Mouse (Mus musculus): ENCODE results near the gene Agrn. TPM values are rescaled to one million over a fixed set of nuclear protein-coding genes. Genes with fewer than 3 reads are reported as not detected.
"Not testable (repeated sequence)": the region's sequence is repeated elsewhere in the genome, so short reads cannot be mapped to it uniquely, and the experiment has no call there.

Agrn gene
- polyA plus RNA-seq, 1 experiment from 2014 or later, result 77.0 TPM

DNA sequence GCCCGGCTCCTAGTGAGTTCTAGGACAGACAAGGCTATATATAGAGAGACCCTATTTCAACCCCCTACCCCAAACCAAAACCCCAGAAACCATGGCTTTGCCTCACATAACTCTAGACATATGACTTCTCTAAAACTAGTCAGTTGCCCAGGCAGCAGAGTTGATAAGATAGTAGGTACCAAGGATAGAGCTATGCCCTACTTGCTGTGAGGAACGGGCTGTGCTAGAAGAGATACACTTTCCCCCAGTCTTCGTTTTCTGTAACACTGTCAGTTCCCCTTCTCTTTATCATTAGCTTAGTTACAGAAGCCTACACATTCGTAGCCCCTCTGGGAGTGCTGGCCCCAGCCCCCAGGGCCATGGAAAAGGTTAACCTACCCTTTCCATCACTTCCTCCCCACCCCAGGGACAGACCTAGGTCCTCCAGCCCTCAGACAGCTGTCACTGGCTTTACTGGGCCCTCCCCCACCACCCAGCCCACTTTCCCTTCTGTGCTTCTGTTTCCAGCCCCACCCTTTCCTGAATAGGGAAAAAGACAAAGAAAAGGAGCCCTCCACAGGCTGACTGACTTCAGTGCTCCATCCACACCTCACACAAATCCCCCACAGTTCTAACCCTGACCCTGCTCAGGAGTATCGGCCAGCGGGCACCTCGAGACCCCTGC, 12.9 kb downstream of the Agrn start:
- ATAC-seq (ENCODE audit: borderline replicate concordance, extremely low read depth, low FRiP score, low TSS enrichment), result no peak

DNA sequence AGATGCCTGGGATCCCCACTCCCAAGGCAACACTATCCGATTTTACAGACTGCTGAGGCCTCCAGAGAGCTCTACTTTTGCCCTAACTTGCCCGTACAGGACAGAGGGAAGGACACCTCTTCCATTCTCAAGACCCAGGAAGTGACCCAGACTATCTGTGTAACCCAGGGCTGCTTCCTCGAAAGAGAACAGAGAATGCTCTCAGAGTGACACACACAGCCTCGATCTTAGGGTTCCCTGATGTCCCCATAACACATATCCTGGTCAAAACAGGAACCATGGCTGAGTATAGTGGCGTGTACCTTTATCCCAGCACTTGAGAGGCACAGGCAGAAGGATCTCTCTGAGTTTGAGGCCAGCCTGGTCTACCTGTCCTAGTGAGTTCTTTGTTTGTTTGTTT, 13.5 kb downstream of the Agrn start:
- Histone ChIP-seq H3K4me2 (no peak overlapping the region), H3K36me3 (peaks cover 23% of the 10 kb centered on the region), H3K4me1 (peaks cover 18% of the 10 kb centered on the region), H3K9ac (no peak overlapping the region), H3K27me3 (no peaks in the 10 kb centered on the region), H3K27ac (no peak overlapping the region), H3K4me3 (no peak overlapping the region), H3K9me3 (no peaks in the 10 kb centered on the region)
- ATAC-seq (ENCODE audit: borderline replicate concordance, extremely low read depth, low FRiP score, low TSS enrichment), result no peak
- WGBS, result 74% methylated on average over 5 of the region's 5 CpGs

More for the DNA sequence above, 12.9 kb downstream of the Agrn start:
- H3K4me2 ChIP-seq, result no peak overlapping the region
- H3K4me1 ChIP-seq, result peaks cover 24% of the 10 kb centered on the region
- 72% methylated on average over 7 of the region's 7 CpGs for WGBS
- H3K27me3 ChIP-seq, result no peaks in the 10 kb centered on the region
- H3K36me3 ChIP-seq, result peaks cover 17% of the 10 kb centered on the region; the same call in 1 of the 2 replicates
- no peaks in the 10 kb centered on the region for H3K9me3 ChIP-seq
- H3K9ac ChIP-seq, result no peak overlapping the region
- H3K4me3 ChIP-seq, result no peak overlapping the region
- no peak overlapping the region for H3K27ac ChIP-seq

DNA sequence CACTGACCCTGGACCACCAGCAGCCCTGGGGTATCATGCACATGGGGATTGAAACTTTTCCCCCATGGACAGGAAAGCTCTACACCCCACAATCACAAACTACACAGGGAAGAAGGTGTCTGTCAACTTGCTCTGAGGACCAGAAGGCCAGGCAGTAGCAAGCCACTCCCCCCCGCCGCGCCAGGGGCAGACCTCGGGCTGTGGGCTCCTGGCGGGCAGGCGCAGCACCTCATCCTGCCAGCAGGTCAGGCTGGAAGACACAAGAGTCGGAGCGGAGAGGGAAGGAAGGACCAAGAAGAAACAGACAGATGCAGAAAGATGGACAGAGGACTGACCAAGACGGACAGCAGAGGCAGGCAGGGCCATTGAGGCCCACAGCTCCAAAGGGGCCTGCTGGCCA, 19.7 kb downstream of the Agrn start:
- Histone ChIP-seq H3K4me3 (no peak overlapping the region), H3K4me2 (no peak overlapping the region), H3K36me3 (peaks cover 66% of the 10 kb centered on the region), H3K27me3 (no peaks in the 10 kb centered on the region), H3K9me3 (no peaks in the 10 kb centered on the region), H3K4me1 (no peaks in the 10 kb centered on the region), H3K27ac (no peak overlapping the region), H3K9ac (no peak overlapping the region)
- no peak for ATAC-seq (ENCODE audit: borderline replicate concordance, extremely low read depth, low FRiP score, low TSS enrichment)
- WGBS, result 87% methylated on average over 9 of the region's 9 CpGs

DNA sequence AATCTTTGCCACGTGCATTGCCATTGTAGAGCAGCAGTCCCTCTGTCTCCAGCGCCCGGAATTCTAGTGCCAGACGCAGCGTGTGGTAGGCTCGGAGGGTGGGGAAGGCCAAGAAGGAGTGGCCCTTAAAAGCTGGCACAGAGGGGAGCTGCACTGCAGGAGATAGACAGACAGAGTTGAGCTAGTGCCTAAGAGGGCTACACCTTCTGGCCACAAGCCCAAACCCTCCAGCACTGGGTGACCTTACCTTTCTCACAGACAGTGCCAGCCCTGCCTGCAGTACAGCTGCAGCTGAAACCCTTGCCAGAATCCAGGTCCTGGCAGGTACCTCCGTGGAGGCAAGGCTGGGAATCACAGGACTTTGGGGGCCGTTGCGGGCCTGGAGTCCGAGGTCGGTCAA, 25.5 kb downstream of the Agrn start:
- no peak overlapping the region for H3K4me2 ChIP-seq
- no peak for ATAC-seq (ENCODE audit: borderline replicate concordance, extremely low read depth, low FRiP score, low TSS enrichment)
- no peaks in the 10 kb centered on the region for H3K9me3 ChIP-seq
- H3K36me3 ChIP-seq, result peaks cover 98% of the 10 kb centered on the region
- H3K9ac ChIP-seq, result no peak overlapping the region
- H3K4me1 ChIP-seq, result no peaks in the 10 kb centered on the region
- 95% methylated on average over 11 of the region's 11 CpGs for WGBS
- H3K4me3 ChIP-seq, result no peak overlapping the region
- no peaks in the 10 kb centered on the region for H3K27me3 ChIP-seq
- H3K27ac ChIP-seq, result no peak overlapping the region

DNA sequence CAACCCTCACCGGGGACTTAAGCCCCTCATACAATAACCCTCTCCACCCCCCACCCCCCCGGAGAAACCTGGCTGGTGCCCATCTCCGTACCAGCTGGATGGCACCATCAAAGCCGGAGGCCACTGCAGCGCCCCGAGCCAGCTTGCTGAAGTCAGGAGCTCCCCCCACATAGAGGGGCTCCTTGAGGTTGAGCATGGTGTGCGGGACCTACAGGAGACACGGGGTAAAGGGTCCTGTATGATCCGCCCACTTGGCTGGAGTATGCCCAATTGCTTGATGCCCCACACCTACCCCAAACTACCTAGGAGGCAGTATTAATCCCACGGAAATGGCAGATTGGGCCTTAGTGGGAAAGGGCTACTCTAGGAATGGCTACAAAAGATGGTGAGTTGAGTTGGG, 28.2 kb downstream of the Agrn start:
- no peak for ATAC-seq (ENCODE audit: borderline replicate concordance, extremely low read depth, low FRiP score, low TSS enrichment)
- Histone ChIP-seq H3K4me1 (no peaks in the 10 kb centered on the region), H3K27me3 (no peaks in the 10 kb centered on the region), H3K4me3 (no peak overlapping the region), H3K9me3 (no peaks in the 10 kb centered on the region), H3K9ac (no peak overlapping the region), H3K27ac (no peak overlapping the region), H3K36me3 (peaks cover 95% of the 10 kb centered on the region), H3K4me2 (no peak overlapping the region)
- 96% methylated on average over 10 of the region's 10 CpGs for WGBS

DNA sequence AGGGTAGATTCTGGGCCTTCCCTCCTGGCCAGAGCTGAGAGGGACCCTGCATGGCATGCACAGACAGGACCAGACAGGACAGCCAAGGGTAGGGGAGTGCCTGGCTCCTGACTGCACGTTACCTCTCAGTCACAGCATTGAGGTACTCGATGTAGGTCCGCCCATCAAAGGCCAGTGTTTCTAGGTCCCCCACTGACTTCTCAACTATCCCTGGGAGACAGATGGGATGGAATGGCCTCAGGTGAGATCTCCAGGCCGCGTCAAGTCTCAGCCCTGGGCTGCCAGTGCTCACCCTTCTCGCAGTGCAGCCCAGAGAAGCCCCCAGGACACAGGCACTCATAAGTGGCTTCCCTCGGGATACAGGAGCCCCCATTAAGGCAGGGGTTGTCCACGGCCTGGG, 28.7 kb downstream of the Agrn start:
- ATAC-seq (ENCODE audit: borderline replicate concordance, extremely low read depth, low FRiP score, low TSS enrichment), result no peak

DNA sequence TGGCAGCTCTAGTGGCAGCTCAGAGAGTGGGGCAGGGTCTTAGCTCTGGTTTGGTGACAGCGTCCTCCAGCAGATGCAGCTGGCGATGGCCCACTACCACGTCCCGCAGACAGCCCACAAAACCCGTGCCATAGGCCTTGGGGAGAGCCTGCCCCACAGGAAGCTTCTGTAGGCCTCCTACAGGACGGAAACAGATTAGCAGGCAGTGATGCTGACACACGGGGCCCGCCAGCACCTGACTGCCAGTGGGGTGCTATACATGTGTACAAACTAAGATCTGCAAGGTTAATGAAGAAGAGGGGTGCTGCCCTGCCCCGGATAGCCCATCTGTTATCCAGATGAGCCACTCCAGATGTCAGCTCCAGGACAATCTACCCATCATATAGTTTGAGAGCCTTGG, 30.8 kb downstream of the Agrn start:
- Histone ChIP-seq H3K36me3 (peaks cover 85% of the 10 kb centered on the region), H3K4me1 (no peaks in the 10 kb centered on the region), H3K27me3 (no peaks in the 10 kb centered on the region), H3K27ac (no peak overlapping the region), H3K9me3 (no peaks in the 10 kb centered on the region; the same call in 1 of the 2 replicates), H3K9ac (no peak overlapping the region), H3K4me3 (no peak overlapping the region), H3K4me2 (no peak overlapping the region)
- no peak for ATAC-seq (ENCODE audit: borderline replicate concordance, extremely low read depth, low FRiP score, low TSS enrichment)
- 85% methylated on average over 9 of the region's 9 CpGs for WGBS

More for the DNA sequence above, 28.7 kb downstream of the Agrn start:
- no peaks in the 10 kb centered on the region for H3K4me1 ChIP-seq
- no peak overlapping the region for H3K9ac ChIP-seq
- no peak overlapping the region for H3K4me3 ChIP-seq
- 90% methylated on average over 8 of the region's 8 CpGs for WGBS
- H3K9me3 ChIP-seq, result no peaks in the 10 kb centered on the region
- no peaks in the 10 kb centered on the region for H3K27me3 ChIP-seq
- no peak overlapping the region for H3K27ac ChIP-seq
- peaks cover 95% of the 10 kb centered on the region for H3K36me3 ChIP-seq
- no peak overlapping the region for H3K4me2 ChIP-seq

DNA sequence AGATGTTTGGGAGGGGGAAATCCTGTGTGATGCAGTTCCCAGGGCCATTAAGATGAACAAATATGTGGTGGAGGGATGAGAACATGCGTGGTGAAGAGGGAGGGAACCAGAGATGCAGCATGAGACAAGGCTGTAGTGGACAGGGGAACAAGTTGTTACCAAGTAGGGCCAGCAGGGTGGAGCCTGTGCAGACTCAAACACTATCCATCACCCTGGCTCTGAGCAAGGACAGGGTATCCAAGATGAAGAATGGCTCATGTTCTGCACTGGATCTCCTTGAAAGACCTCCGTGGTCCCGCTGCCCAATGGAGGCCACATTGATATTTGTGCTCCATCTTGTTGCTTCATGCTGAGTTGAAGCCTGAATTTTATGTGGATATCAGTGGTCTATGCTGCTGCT, 42.5 kb downstream of the Agrn start:
- no peaks in the 10 kb centered on the region for H3K27me3 ChIP-seq
- no peak overlapping the region for H3K9ac ChIP-seq
- no peak for ATAC-seq (ENCODE audit: borderline replicate concordance, extremely low read depth, low FRiP score, low TSS enrichment)
- whole genome bisulfite sequencing, result 92% methylated on average over 3 of the region's 3 CpGs
- H3K27ac ChIP-seq, result no peak overlapping the region
- H3K9me3 ChIP-seq, result 0 out of 2 replicates have a peak, but pooled peaks cover 6% of the 10 kb centered on the region
- no peaks in the 10 kb centered on the region for H3K36me3 ChIP-seq
- H3K4me2 ChIP-seq, result no peak overlapping the region
- H3K4me1 ChIP-seq, result no peaks in the 10 kb centered on the region
- no peak overlapping the region for H3K4me3 ChIP-seq

DNA sequence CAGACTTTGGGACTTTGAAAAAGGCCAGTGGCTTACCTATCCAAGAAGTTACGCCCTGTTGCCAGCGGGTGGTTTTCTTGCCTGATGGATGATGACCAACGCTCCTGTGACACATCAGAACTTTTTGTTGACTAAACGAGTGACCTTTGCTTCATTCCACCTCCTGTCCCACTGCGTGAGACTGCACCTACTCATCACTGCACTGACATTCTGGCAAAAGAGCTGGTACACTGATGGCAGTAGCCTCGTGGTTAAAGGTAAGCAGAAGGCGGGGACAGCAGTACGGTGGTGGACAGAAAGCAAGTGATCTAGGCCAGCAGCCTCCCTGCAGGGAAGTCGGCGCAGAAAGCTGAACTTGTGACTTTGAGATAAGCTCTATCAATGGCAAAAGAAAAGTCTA, 46.4 kb downstream of the Agrn start:
- WGBS, result 78% methylated on average over 10 of the region's 10 CpGs
- not testable (repeated sequence) for H3K27ac ChIP-seq; H3K36me3 ChIP-seq; H3K4me3 ChIP-seq; H3K27me3 ChIP-seq; H3K9ac ChIP-seq; H3K4me2 ChIP-seq; ATAC-seq (ENCODE audit: borderline replicate concordance, extremely low read depth, low FRiP score, low TSS enrichment); H3K9me3 ChIP-seq; H3K4me1 ChIP-seq

DNA sequence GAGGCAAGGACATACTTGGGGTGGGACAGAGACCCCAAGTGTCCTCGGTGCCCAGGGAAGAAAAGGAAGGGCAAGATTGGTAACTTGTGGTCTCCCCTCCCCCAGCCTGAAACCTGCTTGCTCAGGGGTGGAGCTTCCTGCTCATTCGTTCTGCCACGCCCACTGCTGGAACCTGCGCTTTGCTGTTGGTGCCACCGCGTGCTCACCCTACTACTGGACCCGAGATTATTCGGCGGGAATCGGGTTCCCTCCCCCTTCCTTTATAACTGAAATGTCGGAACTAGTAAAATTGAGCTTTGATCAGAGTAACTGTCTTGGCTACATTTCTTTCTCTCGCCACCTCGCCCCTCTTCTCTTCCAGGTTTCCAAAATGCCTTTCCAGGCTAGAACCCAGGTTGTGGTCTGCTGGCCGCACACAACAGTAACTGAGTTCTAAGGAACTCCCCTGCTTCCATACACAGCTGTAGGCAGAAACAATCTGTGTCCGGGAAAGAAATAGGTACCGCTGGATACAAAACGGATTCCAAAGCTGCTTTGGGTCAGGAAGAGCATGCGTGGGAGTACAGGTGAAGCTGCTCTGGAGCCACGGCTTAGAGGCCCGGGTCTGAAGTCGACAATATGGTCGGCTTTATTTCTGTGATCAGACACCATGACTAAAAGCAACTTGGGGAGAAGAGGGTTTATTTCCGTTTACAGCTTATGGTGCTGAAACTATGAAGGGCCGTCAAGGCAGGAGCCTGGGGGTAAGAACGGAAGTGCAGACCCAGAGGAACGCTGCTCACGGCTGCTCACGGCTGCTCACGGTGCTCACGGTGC, 60.8 kb downstream of the Agrn start:
- H3K9me3 ChIP-seq, result no peaks in the 10 kb centered on the region
- 92% methylated on average over 30 of the region's 30 CpGs for WGBS
- no peaks in the 10 kb centered on the region for H3K4me1 ChIP-seq
- no peak overlapping the region for H3K4me3 ChIP-seq
- H3K9ac ChIP-seq, result no peak overlapping the region
- no peak overlapping the region for H3K27ac ChIP-seq
- no peak overlapping the region for H3K4me2 ChIP-seq
- no peaks in the 10 kb centered on the region for H3K27me3 ChIP-seq
- ATAC-seq (ENCODE audit: borderline replicate concordance, extremely low read depth, low FRiP score, low TSS enrichment), result no peak
- no peaks in the 10 kb centered on the region for H3K36me3 ChIP-seq

DNA sequence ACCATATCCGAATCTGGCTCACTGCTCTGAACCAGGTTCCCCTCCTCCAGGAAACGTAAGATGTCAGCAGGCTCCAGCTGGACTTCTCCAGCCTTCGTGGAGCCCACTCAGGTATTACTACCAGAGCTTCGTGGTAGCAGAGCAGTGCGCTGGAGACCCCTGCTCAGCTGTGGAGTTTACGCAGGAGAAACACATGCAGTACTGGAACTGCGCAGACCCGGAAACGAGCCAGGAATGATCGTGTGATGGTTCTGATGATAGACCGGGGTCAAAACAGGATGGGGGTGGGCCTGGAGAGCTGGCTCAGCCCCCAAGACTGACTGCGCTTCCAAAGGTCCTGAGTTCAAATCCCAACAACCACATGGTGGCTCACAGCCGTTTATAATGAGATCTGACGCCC, 61.5 kb downstream of the Agrn start:
- Histone ChIP-seq H3K4me3 (no peak overlapping the region), H3K36me3 (no peaks in the 10 kb centered on the region), H3K27ac (no peak overlapping the region), H3K27me3 (no peaks in the 10 kb centered on the region), H3K9me3 (no peaks in the 10 kb centered on the region), H3K4me2 (no peak overlapping the region), H3K9ac (no peak overlapping the region), H3K4me1 (no peaks in the 10 kb centered on the region)
- no peak for ATAC-seq (ENCODE audit: borderline replicate concordance, extremely low read depth, low FRiP score, low TSS enrichment)
- 93% methylated on average over 14 of the region's 14 CpGs for WGBS

DNA sequence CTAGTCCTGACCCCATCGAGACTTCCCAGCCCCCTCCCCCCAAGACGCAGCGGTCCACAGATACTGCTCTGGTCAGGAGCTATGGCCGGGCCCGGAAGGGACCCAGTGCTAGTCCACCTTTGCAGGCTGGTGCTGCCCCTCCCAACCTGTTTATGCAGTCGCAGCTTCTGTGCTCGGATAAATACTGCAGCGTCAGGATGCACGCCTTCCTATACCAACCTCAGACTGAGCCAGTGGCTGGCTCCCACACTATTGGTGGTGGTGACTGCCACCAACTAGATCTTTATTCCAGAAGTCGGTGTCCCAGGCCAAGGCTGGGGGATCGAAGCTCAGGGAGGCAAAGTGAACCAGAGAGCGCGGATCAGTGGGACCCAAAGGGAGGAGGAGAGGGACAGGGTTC, 62.2 kb downstream of the Agrn start:
- no peaks in the 10 kb centered on the region for H3K36me3 ChIP-seq
- H3K9me3 ChIP-seq, result no peaks in the 10 kb centered on the region

More for the DNA sequence above, 62.2 kb downstream of the Agrn start:
- no peak overlapping the region for H3K4me2 ChIP-seq
- 94% methylated on average over 13 of the region's 13 CpGs for WGBS
- H3K4me3 ChIP-seq, result no peak overlapping the region
- no peak for ATAC-seq (ENCODE audit: borderline replicate concordance, extremely low read depth, low FRiP score, low TSS enrichment)
- no peaks in the 10 kb centered on the region for H3K4me1 ChIP-seq
- H3K9ac ChIP-seq, result no peak overlapping the region
- H3K27me3 ChIP-seq, result no peaks in the 10 kb centered on the region
- no peak overlapping the region for H3K27ac ChIP-seq
